Mouse (Mus musculus) thymus, postnatal 0 days (tissue): ENCODE results near the gene Ces3a. TPM values are rescaled to one million over a fixed set of nuclear protein-coding genes. Genes with fewer than 3 reads are reported as not detected.
"Not testable (repeated sequence)": the region's sequence is repeated elsewhere in the genome, so short reads cannot be mapped to it uniquely, and the experiment has no call there.

Experiments
- DNase-seq: peaks from one replicate; pipeline ENCODE4 v3.0.0-alpha.2; 2015; ENCODE audit warnings: low spot score
- polyA plus RNA-seq: library from polyadenylated mRNA; unstranded; fragments of >200 nt; fragmentation: Nextera tagmentation; extraction: Ambion mirVana; gene quantifications from 2 replicates; pipeline ENCODE4 v1.2.1, GENCODE M21; 2015

The Ces3a gene
- polyA plus RNA-seq: 0.07 TPM in 1 of 2 replicates, not detected in the other

GRCm38 (mm10) chr8:105048371-105048854 lies at the start of gene Ces3a:
Ces3a (plus strand) TSS chr8:105048601.
- no peak for DNase-seq

GRCm38 (mm10) chr8:104999183-104999582 lies 49.2 kb upstream of the Ces3a start:
- DNase-seq: no peak

GRCm38 (mm10) chr8:105000586-105000985 lies 47.8 kb upstream of the Ces3a start, which contains the start of gene Ces2h:
Ces2h (plus strand) TSS chr8:105000853.
- DNase-seq: no peak

GRCm38 (mm10) chr8:105010000-105010399 lies 38.4 kb upstream of the Ces3a start:
- DNase-seq: no peak

GRCm38 (mm10) chr8:105011136-105011535 lies 37.3 kb upstream of the Ces3a start:
- no peak for DNase-seq

GRCm38 (mm10) chr8:105014391-105014790 lies 34.0 kb upstream of the Ces3a start:
- DNase-seq: no peak

GRCm38 (mm10) chr8:105021954-105022353 lies 26.4 kb upstream of the Ces3a start:
- DNase-seq: no peak

GRCm38 (mm10) chr8:105023087-105023486 lies 25.3 kb upstream of the Ces3a start:
- DNase-seq: no peak

- DNase-seq: peak; percentile 3
Measured at GRCm38 (mm10) chr8:105025050-105025449, 23.4 kb upstream of the Ces3a start.

GRCm38 (mm10) chr8:105043510-105043909 lies 4.9 kb upstream of the Ces3a start:
- DNase-seq: no peak

- no peak for DNase-seq
Measured at GRCm38 (mm10) chr8:105045824-105046401, 2.5 kb upstream of the Ces3a start.

- DNase-seq: no peak
Measured at GRCm38 (mm10) chr8:105056211-105056610, 7.8 kb downstream of the Ces3a start.

GRCm38 (mm10) chr8:105060056-105060455 lies 11.7 kb downstream of the Ces3a start:
- no peak for DNase-seq

GRCm38 (mm10) chr8:105066761-105067160 lies 18.4 kb downstream of the Ces3a start:
- DNase-seq: peak; percentile 42

- DNase-seq: not testable (repeated sequence)
Measured at GRCm38 (mm10) chr8:105067905-105068304, 19.5 kb downstream of the Ces3a start.

GRCm38 (mm10) chr8:105068971-105069370 lies 20.6 kb downstream of the Ces3a start:
- no peak for DNase-seq

GRCm38 (mm10) chr8:105076601-105077000 lies 28.2 kb downstream of the Ces3a start:
- no peak for DNase-seq

GRCm38 (mm10) chr8:105077071-105077470 lies 28.7 kb downstream of the Ces3a start:
- DNase-seq: no peak

GRCm38 (mm10) chr8:105078591-105078990 lies 30.2 kb downstream of the Ces3a start:
- DNase-seq: no peak

GRCm38 (mm10) chr8:105080814-105081336 lies 32.5 kb downstream of the Ces3a start:
- DNase-seq: no peak

- no peak for DNase-seq
Measured at GRCm38 (mm10) chr8:105083449-105084050, 35.1 kb downstream of the Ces3a start, which contains the start of gene Ces3b. Ces3b (plus strand) TSS chr8:105083753.

GRCm38 (mm10) chr8:105088166-105088565 lies 39.8 kb downstream of the Ces3a start:
- not testable (repeated sequence) for DNase-seq

GRCm38 (mm10) chr8:105088581-105088980 lies 40.2 kb downstream of the Ces3a start:
- DNase-seq: no peak
